Mouse (Mus musculus): ENCODE measurements around the gene Hsdl2.
"Not testable (repeated sequence)": the region's sequence is repeated elsewhere in the genome, so short reads cannot be mapped to it uniquely, and the experiment has no call there.

Hsdl2 gene

GRCm38 (mm10) chr4:59565571-59566188, 15.7 kb upstream of the Hsdl2 start:
- no peak for DNase-seq

- DNase-seq, result no peak
These were observed 13.6 kb upstream of the Hsdl2 start for GRCm38 (mm10) chr4:59567576-59568260.

- peak; percentile 87 for DNase-seq
These were observed 11.8 kb upstream of the Hsdl2 start for GRCm38 (mm10) chr4:59569538-59569937.

GRCm38 (mm10) chr4:59570519-59570918, 10.8 kb upstream of the Hsdl2 start:
- not testable (repeated sequence) for DNase-seq

- DNase-seq, result no peak
These were observed 8.7 kb upstream of the Hsdl2 start for GRCm38 (mm10) chr4:59572521-59573118.

GRCm38 (mm10) chr4:59575184-59575958, 6.0 kb upstream of the Hsdl2 start:
- no peak for DNase-seq

- peak; percentile 83 for DNase-seq
These were observed 675 bp upstream of the Hsdl2 start for GRCm38 (mm10) chr4:59580495-59581281.

- DNase-seq, result peak; percentile 20
These were observed 823 bp downstream of the Hsdl2 start for GRCm38 (mm10) chr4:59582186-59582585.

GRCm38 (mm10) chr4:59585097-59585496, 3.7 kb downstream of the Hsdl2 start:
- no peak for DNase-seq

- DNase-seq, result no peak
These were observed 6.0 kb downstream of the Hsdl2 start for GRCm38 (mm10) chr4:59587215-59587871.

- no peak for DNase-seq
These were observed 6.5 kb downstream of the Hsdl2 start for GRCm38 (mm10) chr4:59587872-59588226.

GRCm38 (mm10) chr4:59594614-59595013, 13.3 kb downstream of the Hsdl2 start:
- no peak for DNase-seq

- no peak for DNase-seq
These were observed 15.2 kb downstream of the Hsdl2 start for GRCm38 (mm10) chr4:59596556-59596955.

- no peak for DNase-seq
These were observed 21.3 kb downstream of the Hsdl2 start for GRCm38 (mm10) chr4:59602704-59603103.

GRCm38 (mm10) chr4:59604892-59605291, 23.5 kb downstream of the Hsdl2 start:
- DNase-seq, result no peak

- DNase-seq, result no peak
These were observed 24.1 kb downstream of the Hsdl2 start for GRCm38 (mm10) chr4:59605501-59605900.

GRCm38 (mm10) chr4:59610411-59610810, 29.0 kb downstream of the Hsdl2 start:
- DNase-seq, result no peak

- peak; percentile 23 for DNase-seq
These were observed 33.6 kb downstream of the Hsdl2 start for GRCm38 (mm10) chr4:59614986-59615385.

GRCm38 (mm10) chr4:59619611-59620245, 38.4 kb downstream of the Hsdl2 start:
- no peak for DNase-seq

- DNase-seq, result no peak
These were observed 44.3 kb downstream of the Hsdl2 start for GRCm38 (mm10) chr4:59625676-59625997.

GRCm38 (mm10) chr4:59625998-59626910, 44.9 kb downstream of the Hsdl2 start, which contains the start of gene E130308A19Rik:
Gene E130308A19Rik, plus strand, starts transcription at chr4:59626211.
- peak; percentile 94 for DNase-seq

Data from embryo, embryonic 11 days (tissue).